Mouse (Mus musculus) skeletal muscle tissue, adult 2 months (tissue): ENCODE data around the gene Bscl2.
A peak's percentile ranks its signal among the peaks of the same experiment; 100 is the strongest.
"Not testable (repeated sequence)": the region's sequence is repeated elsewhere in the genome, so short reads cannot be mapped to it uniquely, and the experiment has no call there.

Experiments used
- DNase-seq: peaks from one replicate; pipeline ENCODE4 v3.0.0-alpha.2; 2012; ENCODE audit warnings: low read depth, low spot score

Gene Bscl2

DNA sequence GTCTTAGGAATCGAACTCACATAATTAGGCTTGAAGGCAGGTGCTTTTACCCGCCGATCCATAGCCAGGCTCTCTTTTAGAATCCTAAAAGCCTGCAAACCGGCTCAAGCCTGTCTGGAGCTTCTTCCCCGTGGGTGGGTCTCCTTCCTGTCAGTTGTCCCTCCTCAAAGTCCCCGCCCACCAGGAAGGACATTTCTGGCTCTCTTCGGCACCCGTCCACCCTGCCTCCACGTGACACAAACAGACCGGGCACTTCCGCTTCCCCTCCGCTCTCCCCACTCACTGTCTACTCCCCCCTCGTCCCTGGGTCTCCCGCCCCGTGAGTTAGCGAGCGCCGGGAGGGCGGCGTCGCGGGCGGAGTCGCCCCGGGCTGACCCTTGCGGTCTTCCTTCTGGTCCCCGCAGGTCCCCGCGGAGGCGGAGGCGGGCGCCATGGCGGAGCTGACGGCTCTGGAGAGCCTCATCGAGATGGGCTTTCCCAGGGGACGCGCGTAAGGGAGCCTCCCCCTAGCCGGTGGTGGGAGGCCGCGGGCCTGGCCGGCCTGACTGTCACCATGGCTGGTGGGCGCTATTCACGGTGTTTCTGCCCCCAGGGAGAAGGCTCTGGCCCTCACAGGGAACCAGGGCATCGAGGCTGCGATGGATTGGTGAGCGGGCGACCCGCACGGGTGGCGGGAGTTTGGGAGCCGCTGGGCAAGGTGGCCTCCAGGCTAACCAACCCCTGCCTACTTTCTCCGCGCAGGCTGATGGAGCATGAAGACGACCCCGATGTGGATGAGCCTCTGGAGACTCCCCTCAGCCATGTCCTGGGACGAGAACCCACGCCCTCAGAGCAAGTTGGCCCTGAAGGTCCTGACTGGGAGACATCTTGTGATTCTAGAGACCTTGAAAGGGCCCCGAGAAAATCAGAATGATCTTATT lies 34.3 kb downstream of the Bscl2 start, which contains the start of gene Ubxn1:
Gene Ubxn1, plus strand, starts transcription at position 230 of the 920 bp plus-strand sequence.
- peak; percentile 96 for DNase-seq

DNA sequence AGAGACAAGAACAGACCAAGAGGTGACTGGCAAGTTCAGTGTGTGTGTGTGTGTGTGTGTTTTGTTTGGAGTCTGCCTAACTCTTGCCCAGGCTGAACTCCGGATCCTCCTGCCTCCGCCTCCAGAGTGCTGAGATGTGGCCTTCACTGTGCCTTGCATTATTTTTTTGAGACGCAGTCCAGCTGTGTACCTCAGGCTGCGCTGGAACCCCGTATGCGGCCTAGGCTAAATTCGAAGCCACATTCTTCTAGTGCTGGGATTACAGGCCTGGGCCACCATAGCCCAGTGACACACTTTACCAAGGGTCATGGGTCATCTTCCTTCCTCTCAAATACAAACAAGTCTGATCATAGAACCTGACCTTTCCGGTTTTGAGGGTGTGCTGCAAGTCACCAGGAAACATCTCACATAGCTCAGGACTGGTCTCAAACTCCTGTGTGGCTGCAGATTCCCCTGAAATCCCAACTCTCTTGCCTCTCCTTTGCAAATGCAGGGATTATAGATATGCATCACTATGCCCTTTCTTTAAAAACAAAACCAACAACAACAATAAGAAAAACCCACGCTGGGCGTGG lies 35.1 kb downstream of the Bscl2 start:
- DNase-seq, result no peak

DNA sequence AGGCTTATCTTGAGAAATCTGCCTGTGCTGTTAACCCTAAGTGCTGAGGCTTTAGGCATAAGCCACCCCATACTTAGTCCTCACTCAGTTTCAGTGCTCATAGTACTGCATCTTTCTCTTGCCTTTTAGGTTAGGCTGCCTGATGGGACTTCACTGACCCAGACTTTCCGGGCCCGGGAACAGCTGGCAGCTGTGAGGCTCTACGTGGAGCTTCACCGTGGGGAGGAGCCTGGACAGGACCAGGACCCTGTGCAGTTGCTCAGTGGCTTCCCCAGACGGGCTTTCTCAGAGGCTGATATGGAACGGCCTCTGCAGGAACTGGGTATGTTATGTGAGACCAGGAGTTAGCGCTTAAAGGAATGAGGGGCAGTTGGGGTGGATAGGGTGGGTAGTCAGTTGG lies 37.8 kb downstream of the Bscl2 start:
- no peak for DNase-seq

DNA sequence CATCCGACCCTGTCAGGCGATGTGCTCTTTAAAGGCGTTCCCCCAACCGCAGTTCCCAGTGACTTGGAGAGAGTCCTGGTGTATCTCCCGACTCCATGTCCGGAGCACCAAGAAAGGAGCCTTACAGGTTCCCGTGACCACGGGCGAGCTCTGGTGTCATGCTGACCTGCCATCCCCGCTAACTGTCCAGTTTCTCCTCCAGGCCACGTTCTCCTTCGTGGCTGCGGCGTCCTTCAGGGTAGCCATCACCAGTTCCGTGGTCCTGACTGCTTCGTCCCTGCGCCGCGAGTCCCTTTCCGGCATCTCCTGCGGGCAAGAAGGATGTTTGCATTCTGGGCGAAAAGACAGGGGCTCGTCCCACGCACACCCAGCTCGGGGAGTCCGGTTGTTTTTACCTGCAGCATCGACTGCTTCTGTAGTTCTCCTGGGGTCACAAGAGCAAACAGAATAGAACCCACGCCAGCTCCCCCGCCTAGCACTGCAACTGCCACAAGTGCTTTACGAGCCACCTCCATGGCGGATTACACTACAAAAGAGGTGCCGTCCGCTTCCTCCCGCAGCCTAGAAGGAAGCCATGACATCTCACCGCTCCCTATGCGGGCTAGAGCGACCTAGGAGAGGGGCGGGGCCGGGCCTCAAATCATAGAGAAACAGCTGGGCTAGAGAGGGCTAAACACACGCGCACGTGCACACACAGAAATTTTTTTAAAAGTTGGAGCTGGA lies 43.2 kb downstream of the Bscl2 start, which contains the start of gene Uqcc3:
Gene Uqcc3, minus strand, starts transcription at position 613 of the 723 bp plus-strand sequence.
- peak; percentile 71 for DNase-seq

DNA sequence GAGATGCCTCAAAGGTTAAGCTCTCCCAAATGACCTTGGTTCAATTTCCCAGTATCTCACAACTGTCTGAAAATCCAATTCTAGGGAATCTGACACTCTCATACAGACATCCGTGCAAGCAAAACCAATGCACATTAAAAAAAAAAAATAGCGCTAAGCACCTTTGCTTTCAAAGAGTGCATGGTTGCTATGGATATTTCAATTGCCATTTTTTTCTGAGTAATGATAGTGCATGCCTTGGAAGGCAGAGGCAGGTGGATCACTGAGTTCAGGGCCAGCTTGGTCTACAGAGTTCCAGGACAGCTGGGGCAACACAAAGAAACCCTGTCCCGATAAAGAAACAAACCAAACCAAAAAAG lies 43.7 kb downstream of the Bscl2 start:
- DNase-seq, result no peak

DNA sequence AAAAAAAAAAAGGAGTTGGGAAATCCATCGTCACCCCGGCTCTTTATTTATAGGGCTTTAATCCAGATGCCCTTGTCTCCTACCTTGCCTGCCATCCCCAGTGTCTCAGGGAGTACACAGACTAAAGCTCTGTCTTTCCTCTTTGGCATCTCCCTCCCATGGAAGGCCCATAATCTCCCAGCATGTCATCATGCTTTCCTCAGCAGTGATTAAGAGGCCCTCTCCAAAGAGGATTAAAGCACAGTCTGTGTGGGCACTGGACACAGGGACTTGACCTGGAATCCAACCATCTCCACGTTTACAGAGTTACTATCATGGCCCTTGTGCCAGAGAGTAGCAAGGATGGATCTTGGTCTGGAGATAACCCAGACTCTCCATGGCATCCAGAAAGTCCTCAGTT lies 46.3 kb downstream of the Bscl2 start, which contains the start of the genes Lbhd1 and Gm49403:
Gene Lbhd1, plus strand, starts transcription at position 117 of the 400 bp plus-strand sequence.
Gene Gm49403, plus strand, starts transcription at position 315 of the 400 bp plus-strand sequence.
- no peak for DNase-seq

DNA sequence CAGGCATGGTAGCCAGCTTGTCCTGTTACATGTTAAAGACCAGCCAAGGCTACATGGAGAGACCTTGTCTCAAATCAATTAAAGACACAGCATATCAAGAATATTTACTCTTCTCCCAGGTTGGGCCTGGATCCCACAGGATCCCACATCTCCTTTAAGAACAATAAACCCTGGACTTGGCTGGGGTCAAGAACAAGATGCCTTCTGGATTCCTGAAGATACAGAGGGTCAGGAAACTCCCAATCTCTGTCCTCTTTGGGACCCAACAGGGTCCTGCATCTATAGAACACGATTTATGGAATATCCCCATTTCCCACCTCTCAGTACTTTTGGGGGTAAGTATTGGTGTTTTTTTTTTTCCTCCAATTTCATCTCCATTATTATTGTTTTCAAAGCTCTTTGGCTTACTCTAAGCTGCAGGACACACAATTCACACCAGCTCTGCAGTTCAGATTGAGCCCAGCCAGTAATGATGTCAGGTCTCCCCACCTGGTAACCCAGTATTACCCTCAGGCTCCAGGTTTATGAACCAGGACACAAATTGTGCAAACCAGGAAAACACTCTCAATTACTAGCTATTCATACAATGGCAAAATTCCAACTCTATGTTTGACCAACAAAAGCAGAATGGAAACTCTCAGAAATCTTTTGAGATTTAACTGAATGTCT lies 49.8 kb downstream of the Bscl2 start:
- no peak for DNase-seq

DNA sequence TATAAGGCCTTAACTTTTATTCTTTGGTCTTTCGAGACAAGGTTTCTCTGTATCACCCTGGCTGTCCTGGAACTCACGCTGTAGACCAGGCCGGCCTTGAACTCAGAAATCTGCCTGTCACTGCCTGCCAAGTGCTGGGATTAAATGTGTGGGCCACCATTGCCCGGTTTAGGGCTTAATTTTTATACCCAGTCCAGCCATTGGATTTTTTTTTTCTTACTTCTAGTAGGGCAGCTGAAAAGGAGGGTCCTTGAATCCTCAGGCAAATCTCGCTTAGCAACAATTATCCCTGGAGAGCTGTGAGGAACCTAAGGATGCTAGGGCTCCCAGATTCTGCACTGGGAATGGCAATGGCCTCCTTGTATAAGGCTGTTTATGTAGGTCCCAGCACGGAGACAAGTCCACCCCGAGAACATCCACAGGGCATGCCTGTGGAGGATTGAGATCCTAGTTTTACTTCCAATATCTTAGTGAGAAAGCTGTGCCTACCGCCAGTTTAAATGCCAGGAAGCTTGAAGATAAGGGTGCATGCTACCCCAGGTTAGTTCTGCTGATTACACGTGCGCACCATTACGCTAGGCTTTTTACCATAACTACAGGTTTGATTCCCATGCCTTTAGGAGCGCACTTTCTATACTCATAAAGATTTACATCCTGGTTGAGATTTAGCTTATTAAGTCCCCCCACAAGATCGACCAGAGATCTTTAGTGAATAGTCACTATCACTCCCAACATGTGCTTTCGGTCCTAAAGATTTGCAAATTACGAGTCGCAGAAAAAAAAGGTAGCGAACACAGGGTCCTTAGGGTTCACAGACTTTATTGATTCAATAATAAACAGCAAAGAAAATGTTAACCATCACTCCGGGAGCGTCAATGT lies 50.6 kb downstream of the Bscl2 start:
- DNase-seq, result no peak

DNA sequence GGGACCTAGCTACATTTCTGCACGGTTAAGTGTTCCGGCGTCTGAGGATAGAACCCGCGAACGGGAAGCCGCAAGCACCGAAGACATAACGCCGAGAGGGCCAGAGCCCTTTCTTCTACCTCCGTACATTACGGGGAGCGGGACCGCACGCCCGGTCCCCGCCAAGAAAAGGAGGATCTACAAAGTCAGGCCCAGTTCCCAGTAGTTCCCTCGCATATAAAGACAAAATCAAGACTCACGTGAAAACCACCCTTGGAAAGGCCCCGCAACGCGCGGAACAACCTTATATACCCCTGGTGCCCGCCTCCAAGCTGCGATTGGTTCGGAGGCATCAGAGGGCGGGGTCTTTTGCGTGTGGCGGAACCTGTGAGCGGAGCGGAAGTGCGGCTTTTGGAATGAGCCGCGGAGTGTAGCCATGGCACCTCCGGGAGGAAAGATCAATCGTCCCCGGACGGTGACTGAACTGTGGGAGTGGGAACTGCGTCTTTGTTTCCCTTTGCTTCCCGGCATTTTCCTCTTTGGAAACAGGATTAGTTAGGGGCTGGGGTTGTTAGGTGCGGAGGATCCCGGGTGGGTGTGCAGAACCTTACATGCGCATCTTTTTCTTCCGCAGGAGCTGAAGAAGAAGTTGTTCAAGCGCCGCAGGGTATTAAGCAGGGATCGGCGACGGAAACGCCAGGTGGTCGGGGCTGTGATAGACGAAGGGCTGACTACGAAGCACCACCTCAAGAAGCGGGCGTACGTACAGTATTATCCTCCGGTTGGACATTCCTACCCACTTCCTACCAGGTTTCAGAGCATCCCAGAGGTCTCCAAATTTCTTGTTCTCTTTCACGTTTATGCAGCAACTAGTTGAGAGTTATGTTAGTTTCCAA lies 51.5 kb downstream of the Bscl2 start, which contains the start of the genes 1810009A15Rik and Gm49416:
Gene 1810009A15Rik, plus strand, starts transcription at position 343 of the 875 bp plus-strand sequence.
Gene Gm49416, plus strand, starts transcription at position 416 of the 875 bp plus-strand sequence.
- peak; percentile 94 for DNase-seq

DNA sequence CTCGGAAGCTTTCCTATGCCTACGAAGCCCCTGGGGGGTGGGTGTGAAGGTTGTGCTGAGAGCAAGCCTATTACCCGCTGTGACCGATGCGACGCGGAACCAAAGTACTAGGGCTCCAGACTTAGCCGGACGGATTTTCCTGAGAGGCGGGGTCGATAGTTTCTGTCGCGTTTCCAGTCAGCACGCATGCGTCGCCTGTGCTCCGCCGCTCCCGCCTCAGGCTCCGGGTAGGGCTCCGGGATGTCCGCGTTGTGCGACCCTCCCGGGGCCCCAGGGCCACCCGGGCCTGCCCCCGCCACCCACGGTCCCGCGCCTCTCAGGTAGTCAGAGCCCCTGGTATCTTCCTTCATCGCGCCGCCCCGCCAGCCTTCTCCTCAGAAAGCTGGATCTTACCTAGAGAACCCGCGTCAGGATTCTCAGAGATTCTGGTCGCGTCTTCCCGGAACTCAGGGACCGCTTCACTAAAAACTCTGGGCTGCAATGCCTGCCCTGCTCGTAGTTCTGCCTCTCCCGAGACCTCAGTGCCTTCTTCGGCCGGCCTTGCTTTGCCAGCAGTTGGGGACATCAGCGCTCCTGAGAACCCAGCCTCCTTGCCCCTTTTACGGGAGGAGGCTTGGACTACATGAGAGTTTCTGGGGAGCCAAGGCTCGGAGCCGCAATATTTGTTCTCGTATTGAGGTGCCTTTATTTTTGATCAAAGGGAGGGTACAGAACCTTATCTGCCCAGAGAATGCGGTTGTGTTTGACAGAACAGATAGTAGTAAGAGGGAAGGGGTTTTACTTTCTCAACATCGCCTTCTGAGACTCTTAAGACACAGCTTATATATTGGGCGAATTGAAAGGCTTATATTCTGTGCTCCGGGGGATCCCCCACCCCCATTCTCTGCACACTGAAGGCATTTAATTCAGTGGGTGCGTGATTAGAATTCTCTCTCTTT lies 55.8 kb downstream of the Bscl2 start, which contains the start of gene Ints5:
Gene Ints5, plus strand, starts transcription at position 177 of the 938 bp plus-strand sequence.
- DNase-seq, result peak; percentile 70

DNA sequence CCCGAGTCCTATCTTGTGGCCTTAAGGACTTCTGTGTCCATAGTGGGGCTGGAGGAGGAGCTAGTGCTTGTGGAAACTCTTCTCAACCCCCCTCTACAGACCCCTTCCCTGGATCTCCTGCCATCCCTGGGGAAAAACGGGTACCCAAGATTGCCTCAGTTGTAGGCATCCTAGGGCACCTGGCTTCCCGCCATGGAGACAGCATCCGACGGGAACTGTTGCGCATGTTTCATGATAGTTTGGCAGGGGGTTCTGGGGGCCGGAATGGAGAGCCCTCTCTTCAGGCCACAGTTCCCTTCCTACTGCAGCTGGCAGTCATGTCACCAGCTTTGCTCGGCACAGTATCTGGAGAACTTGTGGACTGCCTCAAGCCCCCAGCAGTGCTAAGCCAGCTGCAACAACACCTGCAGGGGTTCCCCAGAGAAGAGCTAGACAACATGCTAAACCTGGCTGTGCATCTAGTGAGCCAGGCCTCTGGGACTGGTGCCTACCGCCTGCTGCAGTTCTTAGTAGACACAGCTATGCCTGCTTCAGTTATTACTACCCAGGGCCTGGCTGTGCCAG lies 58.2 kb downstream of the Bscl2 start:
- no peak for DNase-seq

DNA sequence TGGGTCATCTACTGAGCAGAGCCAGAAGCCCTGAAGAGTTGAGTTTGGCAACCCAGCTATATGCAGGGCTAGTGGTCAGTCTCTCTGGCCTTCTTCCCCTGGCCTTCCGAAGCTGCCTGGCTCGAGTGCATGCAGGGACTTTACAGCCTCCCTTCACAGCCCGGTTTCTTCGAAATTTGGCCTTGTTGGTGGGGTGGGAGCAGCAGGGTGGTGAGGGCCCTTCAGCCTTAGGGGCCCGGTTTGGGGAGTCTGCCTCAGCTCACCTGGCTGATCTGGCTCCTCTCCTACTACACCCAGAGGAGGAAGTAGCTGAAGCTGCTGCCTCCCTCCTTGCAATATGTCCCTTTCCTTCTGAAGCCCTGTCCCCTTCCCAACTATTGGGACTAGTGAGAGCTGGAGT lies 59.0 kb downstream of the Bscl2 start:
- DNase-seq, result not testable (repeated sequence)

DNA sequence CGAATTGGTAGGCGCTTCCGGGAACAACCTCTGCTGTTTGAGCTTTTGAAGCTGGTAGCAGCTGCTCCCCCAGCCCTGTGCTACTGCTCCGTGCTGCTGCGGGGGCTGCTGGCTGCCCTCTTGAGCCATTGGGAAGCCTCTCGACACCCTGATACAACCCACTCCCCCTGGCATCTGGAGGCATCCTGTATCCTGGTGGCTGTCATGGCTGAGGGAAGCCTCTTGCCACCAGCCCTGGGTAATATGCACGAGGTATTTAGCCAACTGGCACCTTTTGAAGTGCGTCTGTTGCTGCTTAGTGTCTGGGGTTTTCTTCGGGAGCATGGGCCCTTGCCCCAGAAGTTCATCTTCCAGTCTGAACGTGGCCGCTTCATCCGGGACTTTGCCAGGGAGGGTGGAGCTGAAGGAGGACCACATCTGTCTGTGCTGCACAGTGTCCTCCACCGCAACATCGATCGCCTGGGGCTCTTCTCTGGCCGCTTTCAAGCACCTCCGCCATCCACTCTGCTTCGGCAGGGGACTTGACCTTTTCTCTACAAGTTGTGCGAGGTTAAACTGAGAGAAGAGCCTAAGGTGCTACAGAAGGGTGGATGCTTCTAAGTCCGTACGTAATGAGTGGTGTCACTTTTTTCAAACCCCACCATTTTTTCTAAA lies 60.1 kb downstream of the Bscl2 start:
- DNase-seq, result not testable (repeated sequence)

DNA sequence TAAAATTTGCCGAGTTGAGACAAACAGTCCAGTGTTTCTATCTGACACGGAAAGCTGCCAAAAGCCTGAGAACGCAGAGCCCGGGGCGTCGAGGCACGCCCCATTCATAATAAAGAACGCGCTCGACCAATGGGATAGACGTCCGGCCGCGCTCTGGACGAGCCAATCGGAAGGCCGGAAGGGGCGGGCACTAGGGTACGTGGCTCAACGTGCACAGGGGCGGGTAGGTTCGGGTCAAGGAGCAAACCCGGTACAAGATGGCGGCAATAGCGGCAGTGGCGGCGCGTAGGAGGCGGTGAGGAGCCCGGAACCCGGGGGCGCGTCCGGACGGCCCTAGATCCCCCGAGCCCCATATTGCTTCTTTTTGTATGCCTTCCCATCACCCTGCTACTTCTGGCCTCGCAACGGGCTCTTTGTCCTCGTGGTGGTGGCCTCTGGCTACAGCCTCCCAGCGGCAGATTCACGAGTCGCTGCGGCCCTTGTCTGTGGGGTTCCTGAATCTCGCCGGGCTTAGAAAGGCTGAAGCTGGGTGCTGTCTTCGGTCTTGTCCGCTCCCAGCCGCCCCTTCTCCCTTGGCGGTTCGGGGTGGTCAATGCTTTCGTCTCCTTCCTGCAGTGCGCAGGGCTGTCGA lies 60.7 kb downstream of the Bscl2 start, which contains the start of gene Ganab:
Gene Ganab, plus strand, starts transcription at position 207 of the 631 bp plus-strand sequence.
- peak; percentile 92 for DNase-seq
